Mouse (Mus musculus): ENCODE results near the gene Cyp2j5.
A peak's percentile ranks its signal among the peaks of the same experiment; 100 is the strongest.
"Not testable (repeated sequence)": the region's sequence is repeated elsewhere in the genome, so short reads cannot be mapped to it uniquely, and the experiment has no call there.

Gene Cyp2j5

DNA sequence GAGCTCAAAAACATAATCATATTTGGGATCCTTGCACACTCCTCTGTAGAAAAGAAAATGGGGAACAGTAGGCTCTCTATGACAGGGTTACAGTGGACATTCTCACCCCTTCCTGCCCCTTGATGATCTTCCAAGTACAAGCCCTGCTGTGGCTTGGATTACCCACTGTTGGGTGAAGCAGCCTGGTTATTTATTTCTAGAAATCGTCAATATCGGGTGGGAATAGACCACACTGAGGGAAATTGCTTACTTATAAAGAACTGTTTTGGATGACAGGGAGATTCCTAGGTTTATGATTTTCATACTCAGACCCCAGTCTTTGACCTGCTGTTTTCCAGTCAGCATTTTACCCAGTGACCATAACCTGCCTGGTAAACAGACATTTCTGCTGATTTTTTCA, at the start of gene Cyp2j5:
TSS of gene Cyp2j5 (minus strand) at position 164 of the 400 bp plus-strand sequence.
- no peak for DNase-seq (ENCODE audit: low spot score)

DNA sequence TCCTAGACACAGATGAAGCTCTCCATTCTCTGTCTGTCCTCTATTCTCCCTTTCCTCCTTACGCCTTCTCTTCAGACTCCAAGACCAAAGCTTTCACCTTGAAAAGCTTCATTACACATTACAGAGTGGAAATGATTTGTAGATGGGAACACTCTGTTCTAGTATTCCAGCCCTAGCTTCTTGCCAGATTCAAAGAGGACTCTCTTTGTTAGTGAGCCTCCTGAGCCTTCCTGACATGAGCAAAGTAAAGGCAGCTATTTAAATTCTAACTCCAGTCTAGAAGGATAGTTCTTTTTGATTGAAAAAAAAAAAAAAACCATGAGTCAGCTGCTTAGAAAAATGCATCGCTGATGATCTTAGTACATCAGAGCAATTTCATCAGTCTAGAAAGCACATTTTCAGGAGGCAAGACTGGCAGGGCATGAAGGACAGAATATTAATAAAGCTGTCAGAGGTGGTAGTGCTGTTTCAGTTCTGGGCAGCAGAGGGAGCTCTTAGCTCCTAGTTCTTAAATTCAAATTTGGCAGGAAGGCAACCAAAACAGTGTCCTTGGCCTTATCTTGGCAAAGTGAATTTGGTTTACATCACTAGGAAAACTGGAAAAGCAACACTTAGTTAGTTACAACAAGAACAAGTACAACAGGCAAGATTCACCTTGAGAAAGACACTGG, 41.5 kb upstream of the Cyp2j5 start:
- DNase-seq (ENCODE audit: low spot score), result peak; percentile 59

DNA sequence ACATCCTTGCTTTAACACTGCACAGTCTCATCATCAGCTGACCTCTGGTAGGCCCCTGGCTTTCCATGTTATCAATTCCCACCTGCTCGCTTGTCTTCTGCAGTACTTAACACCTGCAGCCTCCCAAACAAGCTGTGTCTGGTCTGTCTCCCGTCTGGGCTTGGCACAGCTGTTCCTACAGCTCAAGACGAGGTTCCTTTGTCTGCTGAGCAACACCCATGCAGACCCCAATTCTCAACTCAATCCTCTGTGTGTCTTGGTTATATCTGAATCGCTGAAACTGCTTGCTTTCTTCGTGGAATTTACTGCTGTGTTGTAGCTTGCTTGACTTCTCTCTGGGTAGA, 34.2 kb upstream of the Cyp2j5 start:
- no peak for DNase-seq (ENCODE audit: low spot score)

DNA sequence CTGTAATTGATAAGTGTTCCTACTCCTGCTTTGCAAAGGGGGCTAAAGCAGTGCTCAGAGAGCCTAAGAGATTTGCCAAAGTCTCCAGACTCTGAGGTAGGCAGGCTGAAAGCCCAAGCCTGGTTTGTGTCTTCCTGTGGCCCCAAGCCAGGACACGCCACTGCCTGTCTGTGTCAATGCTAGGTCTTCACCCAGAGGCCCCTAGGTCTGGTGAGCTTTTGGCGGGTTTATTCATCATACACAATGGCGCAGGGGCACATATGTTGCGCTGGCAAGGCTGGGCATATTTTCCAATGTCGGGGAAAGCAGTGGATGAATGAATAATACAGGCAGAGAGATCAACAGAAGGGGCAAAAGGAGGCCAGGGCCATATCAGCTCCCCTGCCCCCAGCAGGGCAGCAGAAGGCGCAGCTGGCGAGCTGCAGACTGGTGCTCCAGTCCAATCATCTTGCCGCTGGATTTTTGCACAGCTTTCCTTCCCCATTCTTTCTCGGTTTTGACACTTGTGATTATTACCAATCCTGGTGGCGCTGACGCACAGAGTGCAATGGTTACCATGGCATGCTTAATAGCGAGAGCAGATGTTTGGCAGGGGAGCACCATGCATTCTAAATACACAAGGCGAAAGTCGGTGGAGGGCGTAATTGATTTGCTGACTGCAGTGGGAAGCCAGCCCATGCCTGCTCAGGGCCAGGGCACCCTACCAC, 33.7 kb upstream of the Cyp2j5 start:
- DNase-seq (ENCODE audit: low spot score), result no peak

DNA sequence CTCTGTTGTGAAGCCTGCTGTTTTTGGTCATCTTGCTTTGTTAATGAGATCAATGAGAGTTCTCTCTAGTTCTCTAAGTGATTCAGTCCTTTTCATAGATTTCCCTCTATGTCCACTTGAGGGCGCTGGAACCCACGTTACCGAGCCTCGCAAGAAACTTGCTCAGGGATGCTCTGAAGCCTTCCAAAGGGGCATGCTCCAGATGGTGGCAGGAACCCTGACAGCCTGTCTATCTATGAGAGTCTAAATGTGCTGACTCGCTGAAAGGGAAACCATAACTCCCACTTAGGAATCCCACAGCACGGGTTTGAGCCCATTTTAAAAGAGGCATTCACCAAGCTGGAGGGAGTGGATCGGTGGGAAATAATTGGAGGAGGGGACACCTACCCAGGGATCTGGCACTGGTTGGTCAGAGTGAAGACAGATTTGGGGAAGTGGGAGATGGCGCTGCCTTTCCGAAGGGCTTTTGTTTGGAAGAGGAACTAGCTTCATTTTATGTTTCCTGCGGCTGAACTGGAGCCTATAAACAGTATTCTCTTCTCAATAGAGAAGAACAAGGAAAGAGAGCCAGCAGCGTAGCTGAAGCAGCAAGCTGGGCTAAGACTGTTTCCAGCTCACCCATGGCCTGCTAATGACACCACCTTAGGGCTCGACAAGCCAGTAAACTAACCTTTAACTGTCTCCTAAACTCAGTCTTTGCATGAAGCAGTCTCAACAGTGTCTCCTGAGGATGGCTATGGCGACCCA, 32.8 kb upstream of the Cyp2j5 start:
- DNase-seq (ENCODE audit: low spot score), result no peak

DNA sequence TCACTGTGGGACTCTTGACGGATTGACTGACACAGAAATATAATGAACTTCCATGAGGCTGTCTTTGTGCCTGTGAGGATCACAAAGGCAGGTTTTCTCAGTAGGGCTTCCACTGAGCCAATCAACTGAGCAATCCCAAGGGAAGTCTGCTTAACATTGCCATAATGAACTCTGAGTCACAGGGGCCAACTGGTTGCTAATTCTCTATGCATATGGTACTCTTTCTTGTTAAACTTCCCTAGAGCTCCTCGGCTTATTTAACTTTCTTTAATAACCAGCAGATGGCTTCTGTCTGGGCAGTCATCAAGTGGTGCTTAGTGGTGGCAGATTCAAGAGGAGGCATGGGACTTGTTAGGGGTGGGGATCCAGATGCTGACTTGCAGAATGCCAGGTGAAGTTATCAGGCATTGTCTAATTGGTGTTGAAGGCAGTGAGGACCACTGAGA, 23.4 kb upstream of the Cyp2j5 start:
- no peak for DNase-seq (ENCODE audit: low spot score)

DNA sequence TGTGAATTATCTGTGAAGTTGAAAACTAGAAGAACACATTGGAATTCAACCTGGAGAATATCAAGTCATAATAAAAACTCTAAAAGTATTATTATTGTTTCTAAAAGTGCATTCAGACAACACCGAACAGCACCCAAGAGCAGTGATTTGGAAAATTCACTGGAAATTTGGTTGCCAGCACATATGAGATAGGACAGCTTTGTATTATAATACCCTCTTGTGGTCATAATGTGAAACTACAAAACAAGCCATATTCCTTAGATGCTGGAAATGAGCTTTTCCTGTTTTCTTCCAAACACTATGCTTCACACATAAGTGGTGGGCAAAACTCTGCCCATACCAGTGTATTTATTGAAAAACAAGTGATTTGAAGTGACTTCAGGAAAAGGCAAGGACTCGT, 19.5 kb upstream of the Cyp2j5 start:
- DNase-seq (ENCODE audit: low spot score), result no peak

DNA sequence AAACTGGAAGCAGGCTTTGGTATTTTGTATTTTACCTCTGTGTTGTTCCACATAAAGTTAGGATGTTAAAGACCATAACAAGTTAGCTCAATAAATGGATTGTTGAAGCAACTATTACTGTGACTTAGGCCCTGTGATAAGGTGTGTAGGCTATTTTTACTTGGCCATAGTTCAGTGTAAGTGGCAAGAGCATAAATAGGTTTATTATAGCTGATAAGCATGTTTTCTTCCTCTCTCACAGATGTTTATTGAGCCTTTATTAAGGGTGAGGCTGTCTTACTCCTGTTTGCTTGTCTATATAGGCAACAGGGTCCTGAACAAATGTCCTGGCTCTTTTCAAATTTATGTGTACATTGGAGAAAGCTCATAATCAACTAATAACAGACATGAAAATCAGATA, 17.0 kb upstream of the Cyp2j5 start:
- no peak for DNase-seq (ENCODE audit: low spot score)

DNA sequence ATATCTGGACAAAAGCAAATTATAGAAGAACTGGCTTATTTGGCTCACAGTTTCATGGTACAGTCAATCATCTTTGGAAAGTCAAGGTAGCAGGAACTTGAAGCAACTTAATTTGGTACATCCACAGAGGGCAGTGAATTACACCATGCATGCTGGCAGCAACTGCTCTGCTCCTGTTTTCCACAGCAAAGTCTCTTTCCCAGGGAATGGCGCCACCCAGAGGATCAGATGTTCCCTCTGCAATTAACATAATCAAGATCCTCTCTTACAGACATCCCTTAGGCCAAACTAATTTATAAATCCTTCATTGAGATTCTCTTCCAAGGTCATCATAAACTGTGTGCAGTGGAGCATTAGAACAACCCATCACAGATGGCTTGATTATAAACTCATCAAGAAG, 16.3 kb upstream of the Cyp2j5 start:
- peak; percentile 34 for DNase-seq (ENCODE audit: low spot score)

DNA sequence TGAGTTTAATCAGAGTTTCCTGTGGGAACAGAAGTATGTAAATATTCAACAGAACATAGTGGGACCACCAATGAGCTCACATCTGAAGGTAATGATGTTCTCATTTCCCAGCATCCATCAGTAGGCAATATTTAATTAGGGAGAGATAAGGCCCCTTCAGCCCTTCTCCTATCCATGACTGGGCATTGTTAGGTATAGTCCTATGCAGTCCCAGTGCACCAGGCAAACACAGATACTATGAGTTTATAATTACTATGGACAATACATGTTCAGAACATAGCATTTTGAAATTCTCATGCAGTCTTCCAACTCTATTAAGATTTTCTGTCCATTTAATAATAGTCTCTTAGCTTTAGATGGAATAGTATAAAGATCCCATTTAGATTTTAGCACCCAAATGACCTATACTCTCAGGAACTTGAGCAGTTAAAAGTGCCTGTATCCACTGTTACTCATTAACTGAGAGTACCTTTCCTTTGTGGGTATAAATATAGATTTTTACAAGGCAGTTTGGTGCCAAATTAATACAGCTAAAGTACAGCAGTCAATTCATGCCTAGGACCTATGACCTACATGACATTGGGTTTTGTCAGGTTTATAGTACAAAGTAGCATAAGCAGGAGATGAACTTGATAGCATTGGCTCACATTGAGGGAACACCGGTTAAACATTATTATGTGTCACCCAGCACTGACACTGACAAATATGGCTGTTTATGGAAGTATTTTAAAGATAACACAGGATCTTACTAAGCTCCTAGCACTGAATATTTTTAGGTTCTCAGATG, 907 bp upstream of the Cyp2j5 start:
- DNase-seq (ENCODE audit: low spot score), result no peak

DNA sequence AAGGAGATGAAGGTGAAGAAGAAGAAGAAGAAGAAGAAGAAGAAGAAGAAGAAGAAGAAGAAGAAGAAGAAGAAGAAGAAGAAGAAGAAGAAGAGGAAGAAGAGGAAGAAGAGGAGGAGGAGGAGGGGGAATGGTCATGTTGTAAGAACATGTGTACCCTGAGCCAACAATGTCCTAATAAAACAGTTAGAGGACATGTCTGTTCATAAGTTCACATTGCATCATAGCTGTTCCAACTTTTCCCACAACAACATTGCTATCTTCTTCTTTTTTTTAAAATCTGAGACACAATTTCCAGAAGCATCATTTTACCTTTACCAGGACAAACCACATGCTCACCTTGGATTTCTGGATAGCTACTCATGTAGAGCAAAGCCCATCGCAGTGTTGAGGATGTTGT, 28.5 kb downstream of the Cyp2j5 start:
- no peak for DNase-seq (ENCODE audit: low spot score)

DNA sequence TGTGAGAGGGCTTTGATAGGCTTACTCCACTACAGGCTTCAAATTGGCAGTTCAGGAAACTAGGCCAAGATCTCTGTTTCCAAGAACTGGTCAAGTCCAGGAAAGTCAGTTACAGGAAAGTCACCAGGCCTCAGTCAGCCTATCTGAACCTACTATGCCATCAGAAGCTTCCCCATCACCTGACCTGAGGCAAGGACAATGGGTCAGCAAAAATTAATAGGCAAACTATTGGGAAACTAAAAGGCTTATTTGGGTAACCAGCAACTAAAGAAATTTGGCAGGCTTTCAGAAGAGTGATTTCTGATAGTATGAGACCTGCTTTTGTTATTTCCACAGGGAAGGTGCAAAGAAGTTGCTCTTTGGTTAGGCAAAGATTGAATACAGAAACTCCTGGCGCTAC, 41.5 kb downstream of the Cyp2j5 start:
- no peak for DNase-seq (ENCODE audit: low spot score)

DNA sequence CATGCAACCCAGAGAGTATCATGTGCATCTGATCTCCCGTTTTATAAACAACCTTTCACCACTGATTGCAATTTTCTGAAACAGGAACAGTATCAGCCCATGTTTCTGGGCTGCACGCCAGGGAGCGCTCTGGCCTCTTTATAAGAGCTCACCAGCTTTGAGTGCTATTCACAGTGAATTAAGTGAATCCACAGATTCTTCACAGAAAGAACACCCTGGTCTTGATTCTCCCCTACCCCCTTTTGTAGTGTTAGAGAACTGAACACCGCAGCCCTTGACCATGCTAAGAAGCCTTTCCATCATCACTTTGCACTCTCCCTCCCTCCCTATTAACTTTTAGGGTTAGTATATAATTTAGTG, 72.2 kb downstream of the Cyp2j5 start:
- DNase-seq (ENCODE audit: low spot score), result peak; percentile 47

DNA sequence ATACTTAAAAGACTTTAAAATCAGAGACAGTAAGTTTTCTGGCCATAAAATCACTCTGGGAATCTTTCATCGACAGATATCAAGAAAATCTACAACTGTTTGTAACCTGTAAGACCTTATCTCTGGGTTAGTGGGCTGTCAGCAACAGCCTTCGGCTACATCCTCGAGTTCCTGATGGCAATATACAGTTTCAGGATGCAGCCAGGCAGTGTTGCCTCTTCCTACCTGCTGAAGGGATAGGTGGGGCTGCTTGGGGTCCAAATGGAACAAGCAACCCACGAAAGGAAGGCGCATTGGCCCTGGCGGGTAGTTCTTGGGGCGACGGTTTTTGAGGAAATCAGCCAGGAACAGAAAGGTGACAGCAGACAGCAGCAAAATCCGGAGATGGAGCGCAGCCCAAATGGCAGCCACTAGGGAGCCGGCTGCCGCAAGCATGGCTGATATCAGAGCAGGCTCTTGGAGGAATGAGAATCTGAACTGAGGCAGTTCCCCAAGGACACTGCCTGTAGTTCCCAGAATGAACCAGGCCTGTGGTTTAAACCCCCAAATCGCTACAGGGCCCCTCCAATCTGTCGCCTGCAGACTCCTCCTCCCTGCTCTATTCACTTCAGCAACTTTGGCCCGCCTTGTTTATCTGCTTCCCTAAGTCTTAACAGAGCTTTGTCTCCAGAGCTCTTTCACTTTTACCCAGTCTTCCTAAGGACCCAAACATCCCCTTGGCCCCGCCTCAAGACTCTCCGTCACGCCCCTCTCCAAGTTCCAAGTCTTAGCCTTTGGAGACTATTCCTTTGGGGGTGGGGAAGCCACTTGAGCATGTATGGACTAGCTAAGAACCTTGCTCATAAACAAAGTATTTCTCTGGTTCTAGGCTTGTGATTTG, 72.8 kb downstream of the Cyp2j5 start, which contains the start of gene Cyp2j9:
TSS of gene Cyp2j9 (minus strand) at position 668 of the 880 bp plus-strand sequence.
- DNase-seq (ENCODE audit: low spot score), result peak; percentile 18

DNA sequence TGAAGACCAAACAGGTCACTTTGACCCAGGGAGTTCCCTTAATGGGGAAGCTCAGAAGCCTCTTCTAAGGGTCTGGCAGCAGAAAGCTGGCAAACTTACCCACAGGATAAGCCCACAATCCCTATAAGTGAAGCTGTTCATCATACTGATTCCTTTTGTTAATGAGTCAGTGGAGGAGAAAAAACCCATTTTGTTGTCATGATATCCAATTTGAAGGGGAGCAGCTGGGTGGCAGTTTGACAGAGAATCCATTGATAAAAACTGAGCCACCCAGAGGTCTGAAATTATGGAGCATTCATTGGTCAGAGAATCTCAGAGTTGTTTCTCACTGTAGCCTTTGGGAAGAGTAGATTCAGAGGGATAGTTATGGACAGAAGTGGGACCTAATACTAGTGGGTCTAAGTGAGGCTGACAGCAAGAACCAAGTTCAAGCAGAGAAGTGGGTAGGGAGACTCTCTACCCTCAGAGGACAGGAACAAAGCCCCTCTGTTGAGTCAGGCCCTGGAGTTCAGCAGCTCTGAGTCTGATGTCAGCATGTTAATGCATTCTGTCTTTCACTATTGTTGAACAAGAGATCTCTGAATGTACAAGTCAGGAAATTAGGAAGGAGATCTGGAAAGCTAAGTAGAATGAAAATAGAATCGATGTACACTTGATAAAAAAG, 82.4 kb downstream of the Cyp2j5 start:
- no peak for DNase-seq (ENCODE audit: low spot score)

DNA sequence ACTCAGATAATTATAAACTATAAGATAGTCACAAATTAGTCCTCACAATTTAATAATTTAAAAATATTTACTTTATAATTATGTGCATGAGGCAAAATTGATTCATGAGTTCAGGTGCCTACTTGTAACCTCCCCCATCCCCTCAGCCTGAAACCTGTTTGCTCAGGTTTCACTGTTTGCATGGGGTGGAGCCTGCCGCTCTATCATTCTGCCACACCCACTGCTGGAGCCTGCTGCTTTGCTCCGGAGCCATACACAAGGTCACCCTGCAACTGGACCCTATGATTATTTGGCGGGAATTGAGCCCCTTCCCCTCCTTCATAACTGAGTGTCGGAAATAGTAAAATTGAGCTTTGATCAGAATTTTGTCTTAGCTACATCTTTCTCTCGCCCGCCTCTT, 83.6 kb downstream of the Cyp2j5 start:
- not testable (repeated sequence) for DNase-seq (ENCODE audit: low spot score)
